Mouse (Mus musculus): Measurements from ENCODE around the gene Camta1. TPM values are rescaled to one million over a fixed set of nuclear protein-coding genes. Genes with fewer than 3 reads are reported as not detected.
A peak's percentile ranks its signal among the peaks of the same experiment; 100 is the strongest.

Gene Camta1
- total and polyA plus RNA-seq, 2 experiments: 2.7 to 6.1 TPM

GRCm38 (mm10) chr4:151817981-151818766, 43.5 kb downstream of the Camta1 start:
- 69% methylated on average over 3 of the region's 3 CpGs for WGBS
- Histone ChIP-seq H3K27me3 (ENCODE audit: control insufficient read depth, insufficient read depth, low read length) (no peaks in the 10 kb centered on the region), H3K4me3 (ENCODE audit: insufficient read depth, low read depth, low read length) (no peak overlapping the region), H3K4me1 (ENCODE audit: control insufficient read depth, insufficient read depth, low read length) (peaks cover 2% of the 10 kb centered on the region; the same call in 1 of the 2 replicates), H3K9ac (ENCODE audit: low read depth, low read length) (no peak overlapping the region), H3K79me2 (ENCODE audit: control insufficient read depth, insufficient read depth, low read length) (peaks cover 39% of the 10 kb centered on the region; the same call in 1 of the 2 replicates), H3K27ac (replicated peaks; ENCODE audit: insufficient read depth, low read depth, low read length) (no peak overlapping the region), H3K36me3 (ENCODE audit: control insufficient read depth, insufficient read depth, low read length) (no peaks in the 10 kb centered on the region)
- TF ChIP-seq CTCF (IDR thresholded peaks at IDR 0.05; ENCODE audit: low read depth, low read length): no peak
- TF ChIP-seq POLR2A (IDR thresholded peaks at IDR 0.05; ENCODE audit: extremely low read depth, insufficient read depth, low read length): no peak
- DNase-seq (ENCODE audit: extremely low read depth, low read depth, low spot score): no peak

- Histone ChIP-seq H3K79me2 (ENCODE audit: control insufficient read depth, insufficient read depth, low read length) (peaks cover 13% of the 10 kb centered on the region; the same call in 1 of the 2 replicates), H3K36me3 (ENCODE audit: control insufficient read depth, insufficient read depth, low read length) (no peaks in the 10 kb centered on the region), H3K27me3 (ENCODE audit: control insufficient read depth, insufficient read depth, low read length) (no peaks in the 10 kb centered on the region), H3K27ac (replicated peaks; ENCODE audit: insufficient read depth, low read depth, low read length) (no peak overlapping the region), H3K4me3 (ENCODE audit: insufficient read depth, low read depth, low read length) (no peak overlapping the region), H3K9ac (ENCODE audit: low read depth, low read length) (no peak overlapping the region), H3K4me1 (ENCODE audit: control insufficient read depth, insufficient read depth, low read length) (0 out of 2 replicates have a peak, but pooled peaks cover 3% of the 10 kb centered on the region)
- WGBS: 93% methylated on average over 4 of the region's 4 CpGs
- TF ChIP-seq POLR2A (IDR thresholded peaks at IDR 0.05; ENCODE audit: extremely low read depth, insufficient read depth, low read length): no peak
- no peak for TF ChIP-seq CTCF (IDR thresholded peaks at IDR 0.05; ENCODE audit: low read depth, low read length)
- no peak for DNase-seq (ENCODE audit: extremely low read depth, low read depth, low spot score)
Observed at GRCm38 (mm10) chr4:151813711-151814110, 48.0 kb downstream of the Camta1 start.

- no peak overlapping the region for H3K9ac ChIP-seq (ENCODE audit: low read depth, low read length)
- 29% methylated on average over 4 of the region's 4 CpGs for WGBS
- peaks cover 3% of the 10 kb centered on the region; the same call in 1 of the 2 replicates for H3K79me2 ChIP-seq (ENCODE audit: control insufficient read depth, insufficient read depth, low read length)
- no peak overlapping the region for H3K4me3 ChIP-seq (ENCODE audit: insufficient read depth, low read depth, low read length)
- H3K4me1 ChIP-seq (ENCODE audit: control insufficient read depth, insufficient read depth, low read length): peaks cover 26% of the 10 kb centered on the region
- peak; percentile 24 for DNase-seq (ENCODE audit: extremely low read depth, low read depth, low spot score)
- no peak for TF ChIP-seq POLR2A (IDR thresholded peaks at IDR 0.05; ENCODE audit: extremely low read depth, insufficient read depth, low read length)
- no peak for TF ChIP-seq CTCF (IDR thresholded peaks at IDR 0.05; ENCODE audit: low read depth, low read length)
- H3K27me3 ChIP-seq (ENCODE audit: control insufficient read depth, insufficient read depth, low read length): no peaks in the 10 kb centered on the region
- no peak overlapping the region for H3K27ac ChIP-seq (replicated peaks; ENCODE audit: insufficient read depth, low read depth, low read length)
- H3K36me3 ChIP-seq (ENCODE audit: control insufficient read depth, insufficient read depth, low read length): no peaks in the 10 kb centered on the region
Observed at GRCm38 (mm10) chr4:151805685-151806084, 56.0 kb downstream of the Camta1 start.

- Histone ChIP-seq H3K36me3 (ENCODE audit: control insufficient read depth, insufficient read depth, low read length) (no peaks in the 10 kb centered on the region), H3K9ac (ENCODE audit: low read depth, low read length) (no peak overlapping the region), H3K27ac (replicated peaks; ENCODE audit: insufficient read depth, low read depth, low read length) (peak overlapping the region; percentile 48; the same call in 1 of the 2 replicates), H3K79me2 (ENCODE audit: control insufficient read depth, insufficient read depth, low read length) (peaks cover 5% of the 10 kb centered on the region; the same call in 1 of the 2 replicates), H3K4me3 (ENCODE audit: insufficient read depth, low read depth, low read length) (no peak overlapping the region), H3K27me3 (ENCODE audit: control insufficient read depth, insufficient read depth, low read length) (no peaks in the 10 kb centered on the region), H3K4me1 (ENCODE audit: control insufficient read depth, insufficient read depth, low read length) (peaks cover 26% of the 10 kb centered on the region)
- DNase-seq (ENCODE audit: extremely low read depth, low read depth, low spot score): peak; percentile 80
- TF ChIP-seq POLR2A (IDR thresholded peaks at IDR 0.05; ENCODE audit: extremely low read depth, insufficient read depth, low read length) (no peak), CTCF (IDR thresholded peaks at IDR 0.05; ENCODE audit: low read depth, low read length) (no peak)
- WGBS: 20% methylated on average over 6 of the region's 6 CpGs
Observed at GRCm38 (mm10) chr4:151805046-151805445, 56.6 kb downstream of the Camta1 start.

- Histone ChIP-seq H3K27ac (replicated peaks; ENCODE audit: insufficient read depth, low read depth, low read length) (peak overlapping the region; percentile 65), H3K36me3 (ENCODE audit: control insufficient read depth, insufficient read depth, low read length) (no peaks in the 10 kb centered on the region), H3K79me2 (ENCODE audit: control insufficient read depth, insufficient read depth, low read length) (peaks cover 10% of the 10 kb centered on the region; the same call in 1 of the 2 replicates), H3K9ac (ENCODE audit: low read depth, low read length) (no peak overlapping the region), H3K27me3 (ENCODE audit: control insufficient read depth, insufficient read depth, low read length) (no peaks in the 10 kb centered on the region), H3K4me3 (ENCODE audit: insufficient read depth, low read depth, low read length) (no peak overlapping the region), H3K4me1 (ENCODE audit: control insufficient read depth, insufficient read depth, low read length) (peaks cover 26% of the 10 kb centered on the region)
- DNase-seq (ENCODE audit: extremely low read depth, low read depth, low spot score): peak; percentile 81
- no peak for TF ChIP-seq POLR2A (IDR thresholded peaks at IDR 0.05; ENCODE audit: extremely low read depth, insufficient read depth, low read length)
- no peak for TF ChIP-seq CTCF (IDR thresholded peaks at IDR 0.05; ENCODE audit: low read depth, low read length)
- 26% methylated on average over 2 of the region's 2 CpGs for WGBS
Observed at GRCm38 (mm10) chr4:151804208-151804607, 57.5 kb downstream of the Camta1 start.

GRCm38 (mm10) chr4:151798630-151799029, 63.0 kb downstream of the Camta1 start:
- peaks cover 8% of the 10 kb centered on the region for H3K4me1 ChIP-seq (ENCODE audit: control insufficient read depth, insufficient read depth, low read length)
- H3K27ac ChIP-seq (replicated peaks; ENCODE audit: insufficient read depth, low read depth, low read length): no peak overlapping the region
- H3K9ac ChIP-seq (ENCODE audit: low read depth, low read length): no peak overlapping the region
- TF ChIP-seq POLR2A (IDR thresholded peaks at IDR 0.05; ENCODE audit: extremely low read depth, insufficient read depth, low read length) (no peak), CTCF (IDR thresholded peaks at IDR 0.05; ENCODE audit: low read depth, low read length) (no peak)
- H3K4me3 ChIP-seq (ENCODE audit: insufficient read depth, low read depth, low read length): no peak overlapping the region
- no peaks in the 10 kb centered on the region for H3K27me3 ChIP-seq (ENCODE audit: control insufficient read depth, insufficient read depth, low read length)
- H3K79me2 ChIP-seq (ENCODE audit: control insufficient read depth, insufficient read depth, low read length): peaks cover 22% of the 10 kb centered on the region; the same call in 1 of the 2 replicates
- WGBS: 86% methylated on average over 2 of the region's 2 CpGs
- H3K36me3 ChIP-seq (ENCODE audit: control insufficient read depth, insufficient read depth, low read length): no peaks in the 10 kb centered on the region
- DNase-seq (ENCODE audit: extremely low read depth, low read depth, low spot score): no peak

Data from liver, adult 2 months (tissue).